Mouse (Mus musculus): ENCODE measurements at regions not wholly inside any gene's neighbourhood (a gene's known extent, or its start where the extent isn't known, plus 50 kb on each side); places are given as distances from the start of the nearest gene placed in this dataset.

- no peaks in the 10 kb centered on the region for H3K27me3 ChIP-seq (ENCODE audit: control insufficient read depth, insufficient read depth, low read length)
- H3K36me3 ChIP-seq (ENCODE audit: control insufficient read depth, insufficient read depth, low read length) = no peaks in the 10 kb centered on the region
- H3K4me3 ChIP-seq (ENCODE audit: control insufficient read depth, insufficient read depth, low read length) = no peak overlapping the region
- TF ChIP-seq CTCF (IDR thresholded peaks at IDR 0.05; ENCODE audit: borderline replicate concordance, control insufficient read depth, extremely low read depth, insufficient read depth, low read length, poor library complexity) (no peak), POLR2A (IDR thresholded peaks at IDR 0.05; ENCODE audit: control insufficient read depth, extremely low read depth, insufficient read depth, low read length, poor library complexity) (no peak)
- WGBS = 44% methylated on average over 4 of the region's 4 CpGs
- no peak overlapping the region for H3K27ac ChIP-seq (ENCODE audit: control insufficient read depth, insufficient read depth, low read length)
- no peak for DNase-seq
- no peaks in the 10 kb centered on the region for H3K4me1 ChIP-seq (replicated peaks; ENCODE audit: control insufficient read depth, insufficient read depth, low read length)
These were observed 528.1 kb downstream of the Gm9195 start for GRCm38 (mm10) chr14:71963389-71964169.

DNA sequence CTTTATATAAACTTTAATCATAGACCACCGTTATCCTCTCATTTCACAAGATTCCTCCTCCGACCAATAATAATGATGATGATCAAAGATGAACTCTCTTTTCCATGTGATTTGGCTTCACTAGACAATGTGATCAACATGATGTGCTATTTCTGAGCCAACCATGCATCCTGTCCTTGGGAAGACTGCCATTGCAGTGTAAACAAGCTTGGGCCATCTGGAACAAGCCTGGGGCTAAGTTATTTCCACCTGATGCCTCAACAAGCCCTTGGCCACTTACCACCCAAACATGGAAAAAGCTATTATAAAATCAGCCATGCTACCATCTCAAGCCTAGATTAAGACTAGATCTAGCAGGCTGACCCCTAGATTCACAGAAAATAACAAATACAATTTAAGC, 542.9 kb downstream of the Gm9195 start:
- H3K27me3 ChIP-seq (ENCODE audit: control insufficient read depth, insufficient read depth, low read length) = no peaks in the 10 kb centered on the region
- TF ChIP-seq POLR2A (IDR thresholded peaks at IDR 0.05; ENCODE audit: control insufficient read depth, extremely low read depth, insufficient read depth, low read length, poor library complexity) (no peak), CTCF (IDR thresholded peaks at IDR 0.05; ENCODE audit: borderline replicate concordance, control insufficient read depth, extremely low read depth, insufficient read depth, low read length, poor library complexity) (no peak)
- WGBS = 99% methylated on average over 2 of the region's 2 CpGs
- H3K36me3 ChIP-seq (ENCODE audit: control insufficient read depth, insufficient read depth, low read length) = no peaks in the 10 kb centered on the region
- H3K4me3 ChIP-seq (ENCODE audit: control insufficient read depth, insufficient read depth, low read length) = no peak overlapping the region
- no peaks in the 10 kb centered on the region for H3K4me1 ChIP-seq (replicated peaks; ENCODE audit: control insufficient read depth, insufficient read depth, low read length)
- no peak for DNase-seq
- no peak overlapping the region for H3K27ac ChIP-seq (ENCODE audit: control insufficient read depth, insufficient read depth, low read length)

DNA sequence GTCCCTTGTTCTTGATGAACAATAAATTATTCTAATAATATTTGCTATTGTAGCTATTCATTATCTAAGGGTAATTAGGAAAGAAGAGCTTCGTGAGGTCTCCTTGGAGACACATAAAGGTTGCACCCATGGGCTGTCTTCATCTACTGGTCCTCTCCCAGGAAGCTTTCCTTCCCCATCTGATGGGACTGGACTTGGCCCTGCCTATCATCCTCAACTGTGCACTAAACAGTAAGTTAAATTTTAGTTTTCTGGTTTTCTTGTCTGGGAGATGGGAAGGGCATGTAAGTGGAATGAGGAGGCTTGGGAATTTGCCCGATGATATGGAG, 554.5 kb downstream of the Gm9195 start:
- 92% methylated on average over 2 of the region's 2 CpGs for WGBS
- H3K4me3 ChIP-seq (ENCODE audit: control insufficient read depth, insufficient read depth, low read length) = no peak overlapping the region
- no peaks in the 10 kb centered on the region for H3K4me1 ChIP-seq (replicated peaks; ENCODE audit: control insufficient read depth, insufficient read depth, low read length)
- no peak overlapping the region for H3K27ac ChIP-seq (ENCODE audit: control insufficient read depth, insufficient read depth, low read length)
- TF ChIP-seq POLR2A (IDR thresholded peaks at IDR 0.05; ENCODE audit: control insufficient read depth, extremely low read depth, insufficient read depth, low read length, poor library complexity) (no peak), CTCF (IDR thresholded peaks at IDR 0.05; ENCODE audit: borderline replicate concordance, control insufficient read depth, extremely low read depth, insufficient read depth, low read length, poor library complexity) (no peak)
- H3K27me3 ChIP-seq (ENCODE audit: control insufficient read depth, insufficient read depth, low read length) = no peaks in the 10 kb centered on the region
- DNase-seq = no peak
- H3K36me3 ChIP-seq (ENCODE audit: control insufficient read depth, insufficient read depth, low read length) = no peaks in the 10 kb centered on the region

DNA sequence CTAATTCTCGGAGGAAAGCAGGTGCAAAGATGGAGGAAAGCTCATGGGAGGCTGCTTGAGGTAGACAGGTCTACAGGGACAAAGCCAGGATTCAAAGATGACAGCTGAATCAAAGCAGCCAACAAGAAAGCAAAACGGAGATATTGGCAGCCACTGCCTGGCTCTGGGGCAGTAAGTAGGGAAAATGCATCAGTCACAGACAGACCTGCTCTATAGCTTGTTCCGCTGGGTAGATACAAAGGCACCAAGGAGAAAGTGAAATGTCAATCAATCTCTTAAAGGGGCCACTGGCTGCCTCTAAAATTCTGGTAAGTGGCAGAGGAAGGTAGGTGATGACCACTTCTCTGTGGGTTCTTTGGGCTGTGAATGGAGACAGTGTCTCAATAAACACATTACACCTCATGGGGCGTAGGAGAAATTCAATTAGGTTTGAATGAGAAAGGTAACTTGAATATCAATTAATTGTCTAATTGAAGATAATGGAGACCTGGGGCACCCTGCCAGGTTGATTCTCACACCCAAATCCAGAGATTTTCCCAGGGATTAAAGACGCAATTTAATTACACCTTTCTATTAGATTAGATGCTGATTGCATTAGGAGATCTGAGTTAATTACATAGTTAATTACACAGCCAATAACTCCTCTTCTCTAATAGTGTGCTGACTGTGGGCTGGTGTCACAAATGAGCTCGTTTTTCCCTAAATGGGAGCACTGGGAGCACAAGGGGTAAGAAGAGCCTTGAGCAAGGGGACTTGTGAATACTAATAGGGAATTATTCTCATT, 555.1 kb downstream of the Gm9195 start:
- no peaks in the 10 kb centered on the region for H3K36me3 ChIP-seq (ENCODE audit: control insufficient read depth, insufficient read depth, low read length)
- no peak for TF ChIP-seq POLR2A (IDR thresholded peaks at IDR 0.05; ENCODE audit: control insufficient read depth, extremely low read depth, insufficient read depth, low read length, poor library complexity)
- H3K27me3 ChIP-seq (ENCODE audit: control insufficient read depth, insufficient read depth, low read length) = no peaks in the 10 kb centered on the region
- 79% methylated on average over 6 of the region's 6 CpGs for WGBS
- no peak overlapping the region for H3K27ac ChIP-seq (ENCODE audit: control insufficient read depth, insufficient read depth, low read length)
- H3K4me3 ChIP-seq (ENCODE audit: control insufficient read depth, insufficient read depth, low read length) = no peak overlapping the region
- H3K4me1 ChIP-seq (replicated peaks; ENCODE audit: control insufficient read depth, insufficient read depth, low read length) = no peaks in the 10 kb centered on the region
- DNase-seq = no peak

GRCm38 (mm10) chr14:71915964-71916363, 575.7 kb downstream of the Gm9195 start:
- TF ChIP-seq CTCF (IDR thresholded peaks at IDR 0.05; ENCODE audit: borderline replicate concordance, control insufficient read depth, extremely low read depth, insufficient read depth, low read length, poor library complexity) = no peak
- no peak for TF ChIP-seq POLR2A (IDR thresholded peaks at IDR 0.05; ENCODE audit: control insufficient read depth, extremely low read depth, insufficient read depth, low read length, poor library complexity)
- WGBS = 67% methylated on average over 5 of the region's 5 CpGs
- no peak overlapping the region for H3K27ac ChIP-seq (ENCODE audit: control insufficient read depth, insufficient read depth, low read length)

GRCm38 (mm10) chr14:71910936-71911335, 580.7 kb downstream of the Gm9195 start:
- no peak for DNase-seq
- no peaks in the 10 kb centered on the region for H3K27me3 ChIP-seq (ENCODE audit: control insufficient read depth, insufficient read depth, low read length)
- no peaks in the 10 kb centered on the region for H3K36me3 ChIP-seq (ENCODE audit: control insufficient read depth, insufficient read depth, low read length)
- H3K27ac ChIP-seq (ENCODE audit: control insufficient read depth, insufficient read depth, low read length) = no peak overlapping the region
- TF ChIP-seq CTCF (IDR thresholded peaks at IDR 0.05; ENCODE audit: borderline replicate concordance, control insufficient read depth, extremely low read depth, insufficient read depth, low read length, poor library complexity) = no peak
- no peak for TF ChIP-seq POLR2A (IDR thresholded peaks at IDR 0.05; ENCODE audit: control insufficient read depth, extremely low read depth, insufficient read depth, low read length, poor library complexity)
- WGBS = 95% methylated on average over 2 of the region's 2 CpGs
- H3K4me1 ChIP-seq (replicated peaks; ENCODE audit: control insufficient read depth, insufficient read depth, low read length) = no peaks in the 10 kb centered on the region
- H3K4me3 ChIP-seq (ENCODE audit: control insufficient read depth, insufficient read depth, low read length) = no peak overlapping the region

More at GRCm38 (mm10) chr14:71915964-71916363, 575.7 kb downstream of the Gm9195 start:
- no peak overlapping the region for H3K4me3 ChIP-seq (ENCODE audit: control insufficient read depth, insufficient read depth, low read length)
- no peaks in the 10 kb centered on the region for H3K27me3 ChIP-seq (ENCODE audit: control insufficient read depth, insufficient read depth, low read length)
- H3K36me3 ChIP-seq (ENCODE audit: control insufficient read depth, insufficient read depth, low read length) = no peaks in the 10 kb centered on the region
- DNase-seq = no peak
- H3K4me1 ChIP-seq (replicated peaks; ENCODE audit: control insufficient read depth, insufficient read depth, low read length) = no peaks in the 10 kb centered on the region

Data from thymus, adult 2 months (tissue).